Mouse (Mus musculus) embryonic fibroblast, embryonic 13.5 days (primary cell): Measurements from ENCODE around the gene 1810009A15Rik.
A peak's percentile ranks its signal among the peaks of the same experiment; 100 is the strongest.

Experiments used
- CTCF ChIP-seq: IDR thresholded peaks from 2 replicates; pipeline ENCODE4 v1.5.1; 2011; ENCODE audit warnings: mild to moderate bottlenecking, control low read depth, low read length, moderate library complexity, borderline replicate concordance; ENCODE audit not compliant: insufficient read depth
- POLR2A ChIP-seq: IDR thresholded peaks from 2 replicates; pipeline ENCODE4 v1.6.1; 2011; ENCODE audit warnings: low read depth, mild to moderate bottlenecking, control low read depth, low read length, moderate library complexity

GRCm38 (mm10) chr19:8844371-8845129, 44.1 kb upstream of the 1810009A15Rik start:
- TF ChIP-seq CTCF (0 out of 2 replicates have a peak, but pooled peaks have one; percentile 6), POLR2A (no peak)
